Mouse (Mus musculus) ES-Bruce4 (cell line): ENCODE measurements around the gene Tmem164. TPM values are rescaled to one million over a fixed set of nuclear protein-coding genes. Genes with fewer than 3 reads are reported as not detected.

Experiments used
- H3K27ac ChIP-seq: 2 replicates; pipeline ENCODE4 v1.5.1; 2012; ENCODE audit warnings: low read length, inconsistent platforms; ENCODE audit not compliant: insufficient read depth
- H3K27me3 ChIP-seq: 2 replicates; pipeline ENCODE4 v1.6.1; 2012; ENCODE audit warnings: mild to moderate bottlenecking, low read length, inconsistent platforms; ENCODE audit not compliant: control insufficient read depth, poor library complexity, insufficient read depth, severe bottlenecking
- H3K36me3 ChIP-seq: 2 replicates; pipeline ENCODE4 v1.6.1; 2012; ENCODE audit warnings: inconsistent platforms, mild to moderate bottlenecking, low read length, moderate library complexity; ENCODE audit not compliant: control insufficient read depth, poor library complexity, insufficient read depth, severe bottlenecking
- H3K4me1 ChIP-seq: one replicate; pipeline ENCODE4 v1.8.1; 2011; ENCODE audit warnings: low read length; ENCODE audit not compliant: control insufficient read depth, insufficient read depth
- H3K4me3 ChIP-seq: 2 replicates; pipeline ENCODE4 v1.5.1; 2011; ENCODE audit warnings: low read depth, mild to moderate bottlenecking, low read length
- H3K9ac ChIP-seq: 2 replicates; pipeline ENCODE4 v1.6.1; 2012; ENCODE audit warnings: low read depth, mild to moderate bottlenecking, inconsistent platforms; ENCODE audit not compliant: poor library complexity, severe bottlenecking
- H3K9me3 ChIP-seq: replicated peaks from 2 replicates; pipeline ENCODE4 v1.6.1; 2012; ENCODE audit warnings: mild to moderate bottlenecking, low read length, inconsistent platforms; ENCODE audit not compliant: control insufficient read depth, poor library complexity, insufficient read depth, severe bottlenecking
- CTCF ChIP-seq: IDR thresholded peaks from one replicate; pipeline ENCODE4 v1.8.1; 2011; ENCODE audit warnings: low read depth, low read length
- EP300 ChIP-seq: IDR thresholded peaks from 2 replicates; pipeline ENCODE4 v1.6.1; 2011; ENCODE audit warnings: low read depth, low read length; ENCODE audit not compliant: insufficient read depth
- POLR2A ChIP-seq: IDR thresholded peaks from one replicate; pipeline ENCODE4 v1.8.1; 2011; ENCODE audit warnings: low read length; ENCODE audit not compliant: insufficient read depth
- polyA plus RNA-seq: library from polyadenylated mRNA; stranded (reverse); fragments of >200 nt; gene quantifications from 2 replicates; pipeline ENCODE4 v1.2.4, GENCODE M21; 2011; ENCODE audit warnings: low read depth; ENCODE audit not compliant: missing spikeins, insufficient read depth, insufficient read length

Tmem164 gene
- polyA plus RNA-seq, 1 experiment = 15.5 TPM

- Histone ChIP-seq H3K9ac (no peak overlapping the region), H3K36me3 (no peaks in the 10 kb centered on the region), H3K9me3 (no peaks in the 10 kb centered on the region), H3K27me3 (no peaks in the 10 kb centered on the region), H3K4me3 (no peak overlapping the region), H3K4me1 (no peaks in the 10 kb centered on the region), H3K27ac (no peak overlapping the region)
- TF ChIP-seq EP300 (no peak), CTCF (no peak), POLR2A (no peak)
Observed at GRCm38 (mm10) chrX:142708257-142708656, 27.1 kb downstream of the Tmem164 start.

GRCm38 (mm10) chrX:142716014-142716413 lies 34.8 kb downstream of the Tmem164 start:
- Histone ChIP-seq H3K27me3 (no peaks in the 10 kb centered on the region), H3K27ac (no peak overlapping the region), H3K36me3 (no peaks in the 10 kb centered on the region), H3K4me3 (no peak overlapping the region), H3K9ac (no peak overlapping the region), H3K9me3 (no peaks in the 10 kb centered on the region), H3K4me1 (no peaks in the 10 kb centered on the region)
- TF ChIP-seq POLR2A = no peak
- TF ChIP-seq EP300 = no peak
- TF ChIP-seq CTCF = no peak

GRCm38 (mm10) chrX:142717958-142718478 lies 36.8 kb downstream of the Tmem164 start:
- no peaks in the 10 kb centered on the region for H3K36me3 ChIP-seq
- H3K9me3 ChIP-seq = no peaks in the 10 kb centered on the region
- no peak for TF ChIP-seq EP300
- no peak for TF ChIP-seq CTCF
- TF ChIP-seq POLR2A = no peak
- H3K4me1 ChIP-seq = no peaks in the 10 kb centered on the region
- H3K27ac ChIP-seq = no peak overlapping the region
- H3K27me3 ChIP-seq = no peaks in the 10 kb centered on the region
- no peak overlapping the region for H3K9ac ChIP-seq
- H3K4me3 ChIP-seq = no peak overlapping the region

- Histone ChIP-seq H3K27ac (no peak overlapping the region), H3K9me3 (no peaks in the 10 kb centered on the region), H3K36me3 (no peaks in the 10 kb centered on the region), H3K4me3 (no peak overlapping the region), H3K27me3 (no peaks in the 10 kb centered on the region), H3K9ac (no peak overlapping the region), H3K4me1 (no peaks in the 10 kb centered on the region)
- TF ChIP-seq POLR2A (no peak), EP300 (no peak), CTCF (no peak)
Observed at GRCm38 (mm10) chrX:142718759-142719158, 37.6 kb downstream of the Tmem164 start.

- Histone ChIP-seq H3K9ac (no peak overlapping the region), H3K27ac (no peak overlapping the region), H3K27me3 (no peaks in the 10 kb centered on the region), H3K9me3 (no peaks in the 10 kb centered on the region), H3K4me1 (no peaks in the 10 kb centered on the region), H3K4me3 (no peak overlapping the region), H3K36me3 (no peaks in the 10 kb centered on the region)
- TF ChIP-seq EP300 (no peak), POLR2A (no peak), CTCF (no peak)
Observed at GRCm38 (mm10) chrX:142721897-142722296, 40.7 kb downstream of the Tmem164 start.

GRCm38 (mm10) chrX:142724203-142724602 lies 43.0 kb downstream of the Tmem164 start:
- no peak for TF ChIP-seq EP300
- no peaks in the 10 kb centered on the region for H3K27me3 ChIP-seq

More at GRCm38 (mm10) chrX:142724203-142724602, 43.0 kb downstream of the Tmem164 start:
- H3K36me3 ChIP-seq = no peaks in the 10 kb centered on the region
- H3K4me3 ChIP-seq = no peak overlapping the region
- no peak overlapping the region for H3K9ac ChIP-seq
- no peak overlapping the region for H3K27ac ChIP-seq
- H3K9me3 ChIP-seq = no peaks in the 10 kb centered on the region
- H3K4me1 ChIP-seq = no peaks in the 10 kb centered on the region
